Mouse (Mus musculus): ENCODE measurements around the gene Tada1. TPM values are rescaled to one million over a fixed set of nuclear protein-coding genes. Genes with fewer than 3 reads are reported as not detected.

Tada1 gene
- 62.2 and 65.6 TPM in 2 replicates for polyA plus RNA-seq (2014; fragmentation: Nextera tagmentation; extraction: Ambion mirVana)

DNA sequence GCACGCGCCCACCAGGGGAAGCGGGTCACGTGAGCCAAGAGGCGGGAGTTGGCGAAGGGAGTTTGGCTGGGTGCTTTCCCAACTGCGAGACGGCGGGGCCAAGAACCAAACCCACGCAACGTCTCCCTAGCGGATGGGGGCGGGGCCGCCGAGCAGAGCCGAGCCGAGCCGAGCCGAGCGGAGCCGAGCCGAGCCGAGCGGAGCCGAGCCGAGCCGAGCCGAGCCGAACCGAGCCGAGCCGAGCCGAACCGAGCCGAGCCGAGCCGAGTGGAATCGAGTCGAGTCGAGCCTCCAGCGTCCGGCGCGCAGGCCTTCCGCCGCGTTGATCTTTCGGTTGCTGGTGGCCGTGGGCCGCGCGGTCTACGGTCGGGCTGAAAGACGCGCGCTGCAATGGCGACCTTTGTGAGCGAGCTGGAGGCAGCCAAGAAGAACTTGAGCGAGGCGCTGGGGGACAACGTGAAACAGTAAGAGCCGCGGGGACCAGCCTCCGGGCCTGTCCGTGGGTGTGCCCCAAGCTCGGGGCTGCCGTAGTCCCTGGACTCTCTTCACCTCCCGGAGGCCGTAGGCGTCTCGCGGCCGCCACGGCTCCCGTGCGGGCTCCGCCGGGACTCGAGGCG lies at the start of gene Tada1:
TSS of gene Tada1 (plus strand) at position 85 of the 617 bp plus-strand sequence.
- peaks cover 21% of the 10 kb centered on the region for H3K36me3 ChIP-seq (ENCODE audit: insufficient read depth)
- 0 out of 2 replicates have a peak, but pooled peaks cover 7% of the 10 kb centered on the region for H3K4me1 ChIP-seq (ENCODE audit: insufficient read depth)
- DNase-seq (peak; percentile 96), ATAC-seq (ENCODE audit: insufficient read depth) (peak; percentile 94)
- H3K27ac ChIP-seq (ENCODE audit: low read depth), result peak within 1 kb of the TSS; percentile 90
- H3K9me3 ChIP-seq (ENCODE audit: low read depth, low read length), result no peaks in the 10 kb centered on the region
- peak within 1 kb of the TSS; percentile 76 for H3K4me3 ChIP-seq (ENCODE audit: low read depth, low read length)
- no peaks in the 10 kb centered on the region for H3K27me3 ChIP-seq (ENCODE audit: insufficient read depth, low read length)
- WGBS, result under 1% methylated on average over 81 of the region's 81 CpGs
- peak within 1 kb of the TSS; percentile 71 for H3K4me2 ChIP-seq
- TF ChIP-seq CTCF (IDR thresholded peaks at IDR 0.05; ENCODE audit: low read depth), result 0 out of 2 replicates have a peak, but pooled peaks have one; percentile 2
- peak within 1 kb of the TSS; percentile 91 for H3K9ac ChIP-seq

GRCm38 (mm10) chr1:166330752-166331151 lies 48.1 kb upstream of the Tada1 start:
- Histone ChIP-seq H3K36me3 (ENCODE audit: insufficient read depth) (no peaks in the 10 kb centered on the region), H3K4me3 (ENCODE audit: low read depth, low read length) (no peak overlapping the region), H3K4me2 (no peak overlapping the region), H3K9ac (no peak overlapping the region), H3K27ac (ENCODE audit: low read depth) (no peak overlapping the region), H3K27me3 (ENCODE audit: insufficient read depth, low read length) (no peaks in the 10 kb centered on the region), H3K4me1 (ENCODE audit: insufficient read depth) (no peaks in the 10 kb centered on the region), H3K9me3 (ENCODE audit: low read depth, low read length) (no peaks in the 10 kb centered on the region)
- no peak for ATAC-seq (ENCODE audit: insufficient read depth)
- DNase-seq, result no peak
- no peak for TF ChIP-seq CTCF (IDR thresholded peaks at IDR 0.05; ENCODE audit: low read depth)
- 62% methylated on average over 3 of the region's 3 CpGs for WGBS

DNA sequence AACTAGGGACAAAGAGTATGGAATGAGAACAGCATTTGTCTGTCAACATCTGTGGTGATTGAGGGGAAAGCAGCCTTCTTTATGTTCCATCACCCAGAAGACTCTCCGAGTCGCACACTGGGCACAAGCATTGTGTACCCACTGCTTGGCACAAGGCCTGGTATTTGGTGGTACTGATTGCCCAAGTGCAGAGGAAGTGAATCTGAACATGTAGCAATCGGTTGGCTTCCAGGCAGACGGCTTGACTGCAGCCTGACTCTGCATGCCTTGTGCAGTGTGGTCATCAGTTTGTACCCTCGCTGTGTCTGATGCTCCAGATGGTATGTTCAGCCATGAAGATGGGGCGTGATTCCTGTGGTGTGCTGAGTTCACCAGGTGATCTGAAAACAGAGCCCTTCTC lies 39.8 kb upstream of the Tada1 start:
- H3K4me2 ChIP-seq, result no peak overlapping the region
- no peak overlapping the region for H3K9ac ChIP-seq
- H3K9me3 ChIP-seq (ENCODE audit: low read depth, low read length), result no peaks in the 10 kb centered on the region
- H3K27me3 ChIP-seq (ENCODE audit: insufficient read depth, low read length), result no peaks in the 10 kb centered on the region
- H3K4me1 ChIP-seq (ENCODE audit: insufficient read depth), result no peaks in the 10 kb centered on the region
- no peak overlapping the region for H3K27ac ChIP-seq (ENCODE audit: low read depth)
- ATAC-seq (ENCODE audit: insufficient read depth) (no peak), DNase-seq (no peak)
- 79% methylated on average over 6 of the region's 6 CpGs for WGBS
- no peaks in the 10 kb centered on the region for H3K36me3 ChIP-seq (ENCODE audit: insufficient read depth)
- H3K4me3 ChIP-seq (ENCODE audit: low read depth, low read length), result no peak overlapping the region
- TF ChIP-seq CTCF (IDR thresholded peaks at IDR 0.05; ENCODE audit: low read depth), result no peak

GRCm38 (mm10) chr1:166342060-166342459 lies 36.8 kb upstream of the Tada1 start:
- no peak for ATAC-seq (ENCODE audit: insufficient read depth)
- TF ChIP-seq CTCF (IDR thresholded peaks at IDR 0.05; ENCODE audit: low read depth), result no peak
- 45% methylated on average over 2 of the region's 2 CpGs for WGBS

GRCm38 (mm10) chr1:166342539-166342938 lies 36.4 kb upstream of the Tada1 start:
- TF ChIP-seq CTCF (IDR thresholded peaks at IDR 0.05; ENCODE audit: low read depth), result no peak
- Histone ChIP-seq H3K4me2 (no peak overlapping the region), H3K9me3 (ENCODE audit: low read depth, low read length) (no peaks in the 10 kb centered on the region), H3K27ac (ENCODE audit: low read depth) (no peak overlapping the region), H3K4me1 (ENCODE audit: insufficient read depth) (no peaks in the 10 kb centered on the region), H3K4me3 (ENCODE audit: low read depth, low read length) (no peak overlapping the region), H3K27me3 (ENCODE audit: insufficient read depth, low read length) (no peaks in the 10 kb centered on the region), H3K36me3 (ENCODE audit: insufficient read depth) (no peaks in the 10 kb centered on the region), H3K9ac (no peak overlapping the region)
- no peak for DNase-seq
- no peak for ATAC-seq (ENCODE audit: insufficient read depth)
- WGBS, result 64% methylated on average over 1 of the region's 1 CpGs

More at GRCm38 (mm10) chr1:166342060-166342459, 36.8 kb upstream of the Tada1 start:
- no peaks in the 10 kb centered on the region for H3K27me3 ChIP-seq (ENCODE audit: insufficient read depth, low read length)
- no peak overlapping the region for H3K4me2 ChIP-seq
- H3K4me3 ChIP-seq (ENCODE audit: low read depth, low read length), result no peak overlapping the region
- no peak overlapping the region for H3K27ac ChIP-seq (ENCODE audit: low read depth)
- no peaks in the 10 kb centered on the region for H3K36me3 ChIP-seq (ENCODE audit: insufficient read depth)
- no peak for DNase-seq
- H3K9me3 ChIP-seq (ENCODE audit: low read depth, low read length), result no peaks in the 10 kb centered on the region
- H3K9ac ChIP-seq, result no peak overlapping the region
- no peaks in the 10 kb centered on the region for H3K4me1 ChIP-seq (ENCODE audit: insufficient read depth)

DNA sequence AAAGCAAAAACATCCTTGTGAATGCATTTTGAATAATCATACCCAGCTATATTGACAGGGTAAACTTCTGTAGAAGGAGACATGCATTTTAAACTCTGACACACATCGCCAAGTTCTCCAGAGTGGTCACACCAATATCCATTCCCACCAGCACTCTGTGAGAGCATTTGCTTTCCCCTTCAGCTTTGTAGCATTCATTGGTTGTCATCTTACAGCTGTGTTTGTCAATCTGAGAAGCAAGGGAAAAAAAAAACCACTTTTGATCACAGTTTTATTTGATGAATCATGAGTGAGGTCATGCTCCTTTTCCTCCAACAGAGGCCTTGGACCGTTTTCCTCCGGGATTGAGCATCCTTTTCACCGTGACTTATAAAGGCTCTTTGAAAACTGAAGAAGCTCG lies 35.3 kb upstream of the Tada1 start:
- no peaks in the 10 kb centered on the region for H3K36me3 ChIP-seq (ENCODE audit: insufficient read depth)
- H3K4me3 ChIP-seq (ENCODE audit: low read depth, low read length), result no peak overlapping the region
- H3K4me2 ChIP-seq, result no peak overlapping the region
- H3K27me3 ChIP-seq (ENCODE audit: insufficient read depth, low read length), result no peaks in the 10 kb centered on the region
- ATAC-seq (ENCODE audit: insufficient read depth) (no peak), DNase-seq (no peak)
- H3K9me3 ChIP-seq (ENCODE audit: low read depth, low read length), result no peaks in the 10 kb centered on the region
- H3K27ac ChIP-seq (ENCODE audit: low read depth), result no peak overlapping the region
- TF ChIP-seq CTCF (IDR thresholded peaks at IDR 0.05; ENCODE audit: low read depth), result no peak
- H3K4me1 ChIP-seq (ENCODE audit: insufficient read depth), result no peaks in the 10 kb centered on the region
- 53% methylated on average over 5 of the region's 5 CpGs for WGBS
- no peak overlapping the region for H3K9ac ChIP-seq

- H3K4me1 ChIP-seq (ENCODE audit: insufficient read depth), result no peaks in the 10 kb centered on the region
- H3K9ac ChIP-seq, result no peak overlapping the region
- H3K4me2 ChIP-seq, result no peak overlapping the region
- 83% methylated on average over 8 of the region's 8 CpGs for WGBS
- no peaks in the 10 kb centered on the region for H3K9me3 ChIP-seq (ENCODE audit: low read depth, low read length)
- no peak for TF ChIP-seq CTCF (IDR thresholded peaks at IDR 0.05; ENCODE audit: low read depth)
- no peaks in the 10 kb centered on the region for H3K27me3 ChIP-seq (ENCODE audit: insufficient read depth, low read length)
- no peak for DNase-seq
- H3K36me3 ChIP-seq (ENCODE audit: insufficient read depth), result no peaks in the 10 kb centered on the region
- H3K27ac ChIP-seq (ENCODE audit: low read depth), result no peak overlapping the region
- no peak for ATAC-seq (ENCODE audit: insufficient read depth)
- H3K4me3 ChIP-seq (ENCODE audit: low read depth, low read length), result no peak overlapping the region
Observed at GRCm38 (mm10) chr1:166344300-166345077, 34.4 kb upstream of the Tada1 start.
